Mouse (Mus musculus): ENCODE measurements around the gene Nup133. TPM values are rescaled to one million over a fixed set of nuclear protein-coding genes. Genes with fewer than 3 reads are reported as not detected.

Nup133 gene
- 51.8 and 52.7 TPM in 2 replicates for polyA plus RNA-seq (2016; fragmentation: Nextera tagmentation; extraction: Ambion mirVana)

DNA sequence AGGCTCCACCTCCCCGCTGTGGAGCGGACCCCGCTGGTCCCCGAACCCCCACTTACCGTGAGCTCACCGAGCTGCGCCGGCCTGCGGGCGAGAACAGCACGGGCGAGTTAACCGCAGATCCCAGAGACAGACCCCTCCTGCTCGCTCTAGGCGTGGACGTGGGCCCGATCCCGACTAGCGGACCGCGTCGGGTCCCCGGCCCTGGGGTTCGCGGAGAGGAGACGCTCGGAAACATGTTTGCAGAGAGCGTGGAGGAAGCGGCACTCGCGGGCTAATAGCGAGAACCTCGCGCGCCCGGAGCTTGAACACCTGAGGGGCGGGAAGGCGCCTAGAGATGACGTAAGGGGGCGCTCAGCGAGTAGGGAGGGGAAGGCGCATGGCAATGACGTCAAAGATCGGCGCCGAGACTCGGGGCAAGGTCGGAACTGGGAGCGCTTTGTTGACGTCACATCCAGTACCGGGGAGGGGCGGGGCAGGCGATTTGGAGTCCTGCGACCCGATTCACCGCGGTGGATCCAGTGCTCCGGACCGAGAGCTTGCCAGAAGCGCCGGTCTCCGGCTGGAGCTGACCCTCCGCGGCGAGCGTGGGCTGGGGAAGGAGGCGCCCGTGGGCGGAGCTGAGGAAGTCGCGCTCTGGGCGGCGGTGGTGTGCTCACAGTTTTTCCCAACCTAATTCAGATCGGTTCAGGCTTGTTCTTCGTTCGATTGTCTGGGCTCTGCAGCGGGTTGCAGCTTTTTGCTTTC is at the start of gene Nup133:
Nup133 (minus strand) TSS at position 324 of the 744 bp plus-strand sequence.
- Histone ChIP-seq H3K9ac (replicated peaks) (peak within 1 kb of the TSS; percentile 87), H3K36me3 (peaks cover 32% of the 10 kb centered on the region), H3K27me3 (no peaks in the 10 kb centered on the region), H3K4me3 (peak within 1 kb of the TSS; percentile 90), H3K4me1 (peaks cover 15% of the 10 kb centered on the region), H3K4me2 (replicated peaks) (peak within 1 kb of the TSS; percentile 99), H3K9me3 (no peaks in the 10 kb centered on the region), H3K27ac (replicated peaks) (peak within 1 kb of the TSS; percentile 71)
- peak; percentile 85 for ATAC-seq (ENCODE audit: low FRiP score, low read depth)
- WGBS: under 1% methylated on average over 77 of the region's 77 CpGs

DNA sequence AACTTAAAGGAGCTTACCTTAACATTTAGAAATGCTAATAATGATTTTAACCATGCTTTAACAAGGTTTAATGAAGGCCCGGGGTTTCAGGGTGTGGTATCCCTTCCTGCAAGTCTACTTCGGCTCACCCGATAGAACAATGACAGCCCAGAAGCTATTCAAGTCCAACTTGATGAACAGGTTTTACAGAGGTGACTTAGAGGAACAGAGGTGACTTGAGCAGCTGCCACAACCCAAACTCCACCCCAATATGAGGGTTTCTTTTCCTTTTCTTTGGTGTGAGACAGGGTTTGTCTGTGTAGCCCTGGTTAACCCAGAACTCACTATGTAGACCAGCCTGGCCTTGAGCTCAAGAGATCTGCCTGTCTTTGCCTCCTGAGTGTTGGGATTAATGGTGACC is 44.9 kb upstream of the Nup133 start:
- WGBS: 94% methylated on average over 3 of the region's 3 CpGs
- Histone ChIP-seq H3K4me3 (no peak overlapping the region), H3K27me3 (no peaks in the 10 kb centered on the region), H3K9me3 (no peaks in the 10 kb centered on the region), H3K36me3 (peaks cover 35% of the 10 kb centered on the region), H3K9ac (replicated peaks) (no peak overlapping the region), H3K27ac (replicated peaks) (no peak overlapping the region), H3K4me2 (replicated peaks) (no peak overlapping the region), H3K4me1 (no peaks in the 10 kb centered on the region)
- no peak for ATAC-seq (ENCODE audit: low FRiP score, low read depth)

DNA sequence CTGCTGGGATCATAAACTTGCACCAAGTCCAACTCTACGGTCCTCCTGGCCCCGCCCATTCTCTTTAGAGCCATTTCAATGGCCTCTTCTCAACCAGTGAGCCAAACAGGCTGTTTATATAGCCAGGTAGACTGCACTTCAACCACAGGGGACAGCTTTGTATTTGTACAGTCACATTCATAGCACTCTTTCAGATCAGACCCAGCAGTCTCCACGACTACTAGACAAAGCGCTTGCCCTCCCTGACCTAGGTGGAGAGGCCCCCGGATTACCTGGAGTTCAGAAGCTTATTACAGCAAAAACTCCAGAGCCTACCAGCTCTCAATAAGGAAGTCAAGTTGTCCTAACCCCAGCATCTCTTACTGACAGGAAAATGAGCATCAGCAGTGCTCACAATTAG is 44.5 kb upstream of the Nup133 start:
- Histone ChIP-seq H3K27me3 (no peaks in the 10 kb centered on the region), H3K4me1 (no peaks in the 10 kb centered on the region), H3K4me2 (replicated peaks) (no peak overlapping the region), H3K9me3 (no peaks in the 10 kb centered on the region), H3K36me3 (peaks cover 33% of the 10 kb centered on the region), H3K9ac (replicated peaks) (no peak overlapping the region), H3K4me3 (no peak overlapping the region), H3K27ac (replicated peaks) (no peak overlapping the region)
- 92% methylated on average over 5 of the region's 5 CpGs for WGBS
- ATAC-seq (ENCODE audit: low FRiP score, low read depth): no peak

DNA sequence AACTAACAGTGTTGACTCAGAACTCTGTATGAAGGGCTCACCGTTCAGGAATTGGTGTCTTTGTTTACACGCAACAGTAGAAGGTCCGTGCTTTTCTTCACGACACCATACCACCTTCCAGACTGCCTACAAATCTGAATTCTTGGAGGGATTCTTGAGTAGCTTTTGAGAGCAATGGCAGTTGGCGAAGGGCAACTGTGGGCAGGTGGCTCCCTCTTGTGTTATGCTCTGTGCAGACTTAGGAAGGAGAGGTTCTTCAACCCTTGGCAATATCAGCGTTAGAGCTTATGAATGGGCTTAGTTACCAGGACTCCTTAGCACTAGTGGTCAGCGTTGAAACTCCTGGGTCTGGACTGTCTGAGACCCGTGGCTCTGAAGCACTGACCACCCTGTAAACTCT is 43.5 kb upstream of the Nup133 start:
- H3K4me2 ChIP-seq (replicated peaks): no peak overlapping the region
- H3K4me1 ChIP-seq: no peaks in the 10 kb centered on the region
- H3K27ac ChIP-seq (replicated peaks): no peak overlapping the region
- WGBS: 91% methylated on average over 8 of the region's 8 CpGs
- ATAC-seq (ENCODE audit: low FRiP score, low read depth): no peak
- no peaks in the 10 kb centered on the region for H3K27me3 ChIP-seq
- H3K4me3 ChIP-seq: no peak overlapping the region
- H3K9ac ChIP-seq (replicated peaks): no peak overlapping the region
- H3K36me3 ChIP-seq: peaks cover 29% of the 10 kb centered on the region
- H3K9me3 ChIP-seq: no peaks in the 10 kb centered on the region

DNA sequence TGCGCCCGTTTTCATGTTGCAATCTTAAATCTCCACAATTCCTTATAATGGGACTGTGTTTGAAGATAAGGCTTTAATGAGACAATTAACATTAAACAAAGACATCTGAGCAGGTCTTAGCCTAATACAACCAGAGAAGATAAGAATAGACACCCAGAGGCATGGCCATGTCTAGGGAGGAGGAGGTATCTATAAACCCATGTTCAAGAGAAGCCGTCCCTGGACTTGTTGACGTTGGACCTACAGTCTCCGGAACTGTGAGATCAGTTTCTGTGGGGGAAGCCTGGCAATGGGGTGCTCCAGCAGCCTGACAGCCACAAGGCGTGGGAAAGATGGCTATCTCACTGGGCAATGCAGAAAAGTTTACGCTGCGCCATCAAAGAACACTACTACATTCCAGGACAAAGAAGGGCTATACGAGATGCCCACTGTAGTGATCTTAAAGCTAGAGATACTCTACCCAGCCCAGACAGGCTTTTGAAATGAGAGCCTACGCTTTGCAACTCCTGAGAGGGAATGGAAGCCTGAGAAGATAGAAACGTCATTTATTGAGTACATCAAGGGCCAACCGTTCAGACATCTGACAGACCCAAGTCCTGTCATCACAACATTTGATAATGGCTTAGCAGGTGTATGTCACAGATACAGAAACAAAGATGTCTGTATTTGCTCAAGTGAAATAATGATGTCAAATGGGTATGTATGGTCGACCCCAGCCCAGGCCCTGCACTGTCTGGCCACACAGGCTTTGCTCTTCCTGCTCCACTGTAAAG is 41.4 kb upstream of the Nup133 start:
- Histone ChIP-seq H3K4me3 (no peak overlapping the region), H3K4me1 (no peaks in the 10 kb centered on the region), H3K9ac (replicated peaks) (no peak overlapping the region), H3K27me3 (no peaks in the 10 kb centered on the region), H3K9me3 (no peaks in the 10 kb centered on the region), H3K36me3 (0 out of 2 replicates have a peak, but pooled peaks cover 12% of the 10 kb centered on the region), H3K4me2 (replicated peaks) (no peak overlapping the region), H3K27ac (replicated peaks) (no peak overlapping the region)
- WGBS: 90% methylated on average over 13 of the region's 13 CpGs
- ATAC-seq (ENCODE audit: low FRiP score, low read depth): no peak

DNA sequence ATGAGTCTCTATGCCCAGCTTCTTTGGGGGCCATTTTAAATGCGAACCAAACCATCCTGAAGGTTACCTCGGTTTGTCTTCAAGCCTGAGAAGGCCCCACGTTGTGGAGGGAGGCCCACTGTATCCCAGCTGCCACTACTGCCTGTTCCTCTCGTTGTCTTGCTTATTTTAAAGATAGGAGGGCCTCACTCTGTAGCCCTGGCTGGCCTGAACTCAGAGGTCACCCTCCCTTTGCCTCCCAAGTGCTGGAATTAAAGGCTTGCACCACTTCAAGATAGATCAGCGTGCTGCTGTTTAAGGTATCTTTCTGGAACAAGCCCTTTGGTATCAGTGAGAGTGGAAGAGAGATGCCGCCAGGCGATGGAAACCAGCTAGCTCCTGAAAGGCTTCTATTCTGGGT is 40.1 kb upstream of the Nup133 start:
- no peaks in the 10 kb centered on the region for H3K9me3 ChIP-seq
- WGBS: 75% methylated on average over 7 of the region's 7 CpGs
- 0 out of 2 replicates have a peak, but pooled peaks cover 4% of the 10 kb centered on the region for H3K36me3 ChIP-seq
- H3K4me3 ChIP-seq: no peak overlapping the region
- no peaks in the 10 kb centered on the region for H3K27me3 ChIP-seq
- no peak overlapping the region for H3K4me2 ChIP-seq (replicated peaks)
- no peak for ATAC-seq (ENCODE audit: low FRiP score, low read depth)
- H3K27ac ChIP-seq (replicated peaks): no peak overlapping the region
- no peak overlapping the region for H3K9ac ChIP-seq (replicated peaks)
- no peaks in the 10 kb centered on the region for H3K4me1 ChIP-seq

DNA sequence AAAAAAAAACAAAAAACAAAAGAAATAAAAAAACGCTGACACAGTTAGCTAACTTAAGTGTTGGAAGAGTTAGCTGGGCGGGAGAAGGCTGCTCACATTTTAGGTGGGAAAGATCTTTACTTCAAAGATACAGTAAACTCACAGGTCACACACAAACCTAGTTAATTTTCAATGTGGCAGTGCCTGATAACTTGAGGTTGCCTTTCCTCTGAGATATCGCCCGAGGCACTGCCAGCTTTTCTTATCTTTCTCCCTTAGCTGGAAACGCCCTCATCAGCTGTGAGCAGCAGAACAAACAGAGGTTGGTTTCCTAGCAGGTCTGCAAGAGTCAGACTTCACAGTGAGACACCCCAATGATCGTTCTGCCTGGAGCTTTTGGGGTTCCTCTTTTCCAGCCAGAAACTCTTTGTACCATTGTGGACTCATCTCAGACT is 39.6 kb upstream of the Nup133 start:
- no peak overlapping the region for H3K9ac ChIP-seq (replicated peaks)
- no peak overlapping the region for H3K4me3 ChIP-seq
- no peaks in the 10 kb centered on the region for H3K9me3 ChIP-seq
- no peaks in the 10 kb centered on the region for H3K36me3 ChIP-seq
- H3K4me1 ChIP-seq: no peaks in the 10 kb centered on the region
- no peak overlapping the region for H3K27ac ChIP-seq (replicated peaks)
- H3K4me2 ChIP-seq (replicated peaks): no peak overlapping the region
- WGBS: 79% methylated on average over 6 of the region's 6 CpGs
- ATAC-seq (ENCODE audit: low FRiP score, low read depth): no peak
- H3K27me3 ChIP-seq: no peaks in the 10 kb centered on the region

DNA sequence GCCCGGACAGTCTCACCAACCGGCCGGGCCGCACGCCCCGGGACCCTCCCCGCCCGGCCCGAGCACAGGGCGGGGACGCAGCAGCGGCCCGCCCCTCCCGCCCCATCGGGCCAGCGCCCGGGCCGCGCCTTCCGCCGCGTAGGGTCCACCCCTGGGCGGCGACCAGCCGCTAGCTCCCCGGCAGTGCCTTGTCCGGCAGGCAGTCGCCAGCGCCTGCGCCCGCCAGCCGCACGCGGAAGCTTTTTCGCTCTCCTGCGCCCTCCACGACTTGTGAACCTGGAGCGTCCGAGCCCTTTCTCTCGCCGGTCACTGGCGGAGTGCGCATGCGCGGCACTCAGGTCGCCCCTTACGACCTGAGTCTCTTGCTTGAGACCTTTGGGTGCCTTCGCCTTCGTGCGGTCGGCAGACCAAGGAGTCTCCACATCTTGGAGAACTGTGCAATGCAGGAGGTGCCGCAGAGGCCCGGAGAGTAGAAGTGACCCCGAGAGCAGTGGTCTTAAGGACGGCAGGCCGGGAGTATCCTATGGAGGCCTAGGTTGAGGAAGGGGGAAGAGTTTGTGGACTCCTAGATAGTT is 33.8 kb upstream of the Nup133 start, which contains the start of gene Abcb10:
Abcb10 (minus strand) TSS at position 297 of the 575 bp plus-strand sequence.
- Histone ChIP-seq H3K27me3 (peaks cover 3% of the 10 kb centered on the region), H3K36me3 (no peaks in the 10 kb centered on the region), H3K4me3 (peak within 1 kb of the TSS; percentile 75), H3K9ac (replicated peaks) (peak within 1 kb of the TSS; percentile 75), H3K9me3 (no peaks in the 10 kb centered on the region), H3K4me2 (replicated peaks) (peak within 1 kb of the TSS; percentile 95), H3K27ac (replicated peaks) (peak within 1 kb of the TSS; percentile 85), H3K4me1 (peaks cover 12% of the 10 kb centered on the region)
- 1% methylated on average over 55 of the region's 56 CpGs for whole genome bisulfite sequencing
- peak; percentile 93 for ATAC-seq (ENCODE audit: low FRiP score, low read depth)

DNA sequence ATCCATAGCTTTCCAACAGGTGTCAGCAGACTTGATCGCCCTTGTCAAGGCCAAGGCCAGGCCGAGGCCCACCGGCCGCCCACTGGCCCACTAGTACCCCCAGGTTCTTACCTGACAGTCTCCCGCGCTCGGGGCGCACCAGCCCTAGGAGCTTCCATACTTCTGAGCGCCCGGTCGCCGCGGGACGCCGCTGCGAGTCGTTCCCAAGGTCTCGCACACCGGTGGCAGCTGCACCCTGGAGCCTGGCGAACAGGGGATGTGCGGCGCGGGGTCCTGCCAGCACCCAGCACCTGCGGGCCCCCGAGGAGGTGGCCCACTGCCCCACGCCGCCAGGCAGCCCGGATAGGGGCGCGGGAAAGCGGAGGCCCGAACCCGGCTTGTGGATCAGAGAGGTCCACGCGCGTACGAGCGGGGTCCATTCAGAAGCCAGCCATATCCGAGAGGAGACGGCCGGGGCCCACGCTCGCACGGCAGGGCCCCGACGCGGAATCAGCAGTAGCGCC is 33.3 kb upstream of the Nup133 start:
- WGBS: under 1% methylated on average over 48 of the region's 48 CpGs
- H3K27me3 ChIP-seq: peaks cover 3% of the 10 kb centered on the region
- peak; percentile 66 for ATAC-seq (ENCODE audit: low FRiP score, low read depth)
- no peaks in the 10 kb centered on the region for H3K36me3 ChIP-seq
- H3K4me1 ChIP-seq: peaks cover 12% of the 10 kb centered on the region
- peak overlapping the region; percentile 85 for H3K27ac ChIP-seq (replicated peaks)
- peak overlapping the region; percentile 95 for H3K4me2 ChIP-seq (replicated peaks)
- no peaks in the 10 kb centered on the region for H3K9me3 ChIP-seq
- peak overlapping the region; percentile 75 for H3K4me3 ChIP-seq
- peak overlapping the region; percentile 75 for H3K9ac ChIP-seq (replicated peaks)

DNA sequence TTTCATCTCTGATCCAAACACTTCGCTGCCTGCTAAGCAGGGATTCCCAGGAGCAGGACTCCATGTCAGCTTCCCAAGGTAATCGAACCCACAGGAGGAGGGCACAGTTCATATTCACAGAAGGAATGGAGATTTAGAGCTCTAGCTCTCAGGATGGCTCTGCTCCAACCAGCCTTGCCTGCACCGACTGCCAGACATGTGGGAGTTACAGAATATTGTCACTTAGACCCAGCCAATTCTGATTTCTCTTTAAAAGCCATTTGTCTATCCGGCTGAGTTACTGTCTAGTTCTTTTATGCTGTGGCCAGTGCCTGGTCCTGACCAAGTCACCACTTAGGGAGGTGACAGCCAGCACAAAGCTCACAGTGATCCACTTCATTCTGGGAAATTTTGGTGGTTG is 32.6 kb upstream of the Nup133 start:
- peaks cover 12% of the 10 kb centered on the region for H3K4me1 ChIP-seq
- peak overlapping the region; percentile 41; the same call in 1 of the 2 replicates for H3K9ac ChIP-seq (replicated peaks)
- peak overlapping the region; percentile 75; the same call in 1 of the 2 replicates for H3K4me3 ChIP-seq
- no peaks in the 10 kb centered on the region for H3K9me3 ChIP-seq
- H3K4me2 ChIP-seq (replicated peaks): peak overlapping the region; percentile 95
- ATAC-seq (ENCODE audit: low FRiP score, low read depth): no peak
- 56% methylated on average over 4 of the region's 4 CpGs for WGBS
- H3K27me3 ChIP-seq: peaks cover 3% of the 10 kb centered on the region
- H3K36me3 ChIP-seq: no peaks in the 10 kb centered on the region
- H3K27ac ChIP-seq (replicated peaks): no peak overlapping the region

DNA sequence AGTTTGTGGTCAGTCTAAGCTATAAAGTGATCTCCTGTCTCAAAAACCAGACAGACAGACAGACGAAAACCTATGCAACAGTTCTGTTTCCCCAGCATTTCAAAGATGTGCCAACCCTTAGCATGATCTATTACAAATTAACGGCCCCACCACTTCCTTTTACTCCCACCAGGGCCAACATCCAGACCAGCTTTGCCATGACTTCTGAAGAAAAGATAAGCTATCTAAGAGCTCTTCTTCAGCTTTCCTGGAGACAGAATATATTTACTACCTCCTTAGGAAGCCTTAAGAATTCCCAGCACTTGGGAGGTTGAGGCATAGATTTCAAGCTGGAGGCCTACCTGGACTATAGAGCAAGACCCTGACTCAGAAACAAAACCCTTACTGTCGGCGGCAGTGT is 31.2 kb upstream of the Nup133 start:
- ATAC-seq (ENCODE audit: low FRiP score, low read depth): no peak
- H3K9ac ChIP-seq (replicated peaks): no peak overlapping the region; the same call in 1 of the 2 replicates
- 74% methylated on average over 4 of the region's 4 CpGs for WGBS
- H3K9me3 ChIP-seq: no peaks in the 10 kb centered on the region
- H3K36me3 ChIP-seq: no peaks in the 10 kb centered on the region
- peaks cover 3% of the 10 kb centered on the region for H3K27me3 ChIP-seq
- no peak overlapping the region for H3K4me3 ChIP-seq
- H3K27ac ChIP-seq (replicated peaks): no peak overlapping the region
- no peak overlapping the region for H3K4me2 ChIP-seq (replicated peaks)
- peaks cover 12% of the 10 kb centered on the region for H3K4me1 ChIP-seq

DNA sequence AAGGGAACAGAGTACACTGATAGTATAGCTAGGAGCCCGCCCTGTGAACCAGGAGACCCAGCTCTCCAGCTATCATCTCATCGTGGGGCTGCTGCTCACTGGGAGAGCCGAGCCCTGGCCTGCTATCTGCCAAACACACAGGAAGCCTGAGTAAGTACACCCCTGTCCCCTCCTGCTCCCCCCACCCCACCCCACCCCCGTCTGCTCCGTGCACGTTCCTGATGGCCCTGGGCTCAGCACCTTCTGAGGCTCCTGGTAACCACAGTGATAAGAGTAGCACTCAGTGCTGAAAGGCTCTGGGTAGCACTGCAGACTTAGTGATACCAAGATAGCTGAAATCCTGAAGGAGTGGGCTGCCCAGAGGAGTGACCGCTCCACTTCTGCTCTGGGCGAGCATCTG is 29.9 kb upstream of the Nup133 start:
- Histone ChIP-seq H3K36me3 (no peaks in the 10 kb centered on the region), H3K4me3 (no peak overlapping the region), H3K9ac (replicated peaks) (no peak overlapping the region), H3K4me1 (peaks cover 12% of the 10 kb centered on the region), H3K27me3 (peaks cover 3% of the 10 kb centered on the region), H3K9me3 (no peaks in the 10 kb centered on the region), H3K4me2 (replicated peaks) (no peak overlapping the region), H3K27ac (replicated peaks) (no peak overlapping the region)
- no peak for ATAC-seq (ENCODE audit: low FRiP score, low read depth)
- WGBS: 76% methylated on average over 8 of the region's 8 CpGs
